Mouse (Mus musculus) midbrain, embryonic 12.5 days (tissue): ENCODE measurements around the gene Kpnb1. TPM values are rescaled to one million over a fixed set of nuclear protein-coding genes. Genes with fewer than 3 reads are reported as not detected.
"Not testable (repeated sequence)": the region's sequence is repeated elsewhere in the genome, so short reads cannot be mapped to it uniquely, and the experiment has no call there.

Source experiments
- ATAC-seq: fragments of 200-750 bp; cut with Nextera tagmentation; 2 replicates; pipeline ENCODE4 v1.8.0; 2017; ENCODE audit warnings: low read depth, moderate TSS enrichment, moderate library complexity; ENCODE audit not compliant: low FRiP score
- H3K27ac ChIP-seq: fragments of 300-500 bp; sonication (generic); replicated peaks from 2 replicates; pipeline ENCODE4 v1.5.1; 2016; ENCODE audit warnings: mild to moderate bottlenecking
- H3K27me3 ChIP-seq: fragments of 300-500 bp; sonication (generic); 2 replicates; pipeline ENCODE4 v1.6.1; 2016; ENCODE audit warnings: mild to moderate bottlenecking
- H3K36me3 ChIP-seq: fragments of 300-500 bp; sonication (generic); 2 replicates; pipeline ENCODE4 v1.6.1; 2016
- H3K4me1 ChIP-seq: fragments of 300-500 bp; sonication (generic); 2 replicates; pipeline ENCODE4 v1.6.1; 2016
- H3K4me2 ChIP-seq: fragments of 300-500 bp; sonication (generic); replicated peaks from 2 replicates; pipeline ENCODE4 v1.6.1; 2016; ENCODE audit warnings: mild to moderate bottlenecking, moderate library complexity
- H3K4me3 ChIP-seq: fragments of 300-500 bp; sonication (generic); 2 replicates; pipeline ENCODE4 v1.5.1; 2016; ENCODE audit warnings: mild to moderate bottlenecking
- H3K9ac ChIP-seq: fragments of 300-500 bp; sonication (generic); replicated peaks from 2 replicates; pipeline ENCODE4 v1.6.1; 2016; ENCODE audit warnings: mild to moderate bottlenecking, moderate library complexity
- H3K9me3 ChIP-seq: fragments of 300-500 bp; sonication (generic); 2 replicates; pipeline ENCODE4 v1.6.1; 2016; ENCODE audit warnings: mild to moderate bottlenecking
- WGBS: fragments of 180-500 bp; shearing (Covaris S2); methylation state at CpG from one replicate; pipeline ENCODE4 v1.1.7; 2016; 5-methylcytosine and 5-hydroxymethylcytosine counted together
- polyA plus RNA-seq: library from polyadenylated mRNA; unstranded; fragments of >200 nt; fragmentation: Nextera tagmentation; extraction: Ambion mirVana; gene quantifications from 2 replicates; pipeline ENCODE4 v1.2.1, GENCODE M21; 2016

Gene Kpnb1
- polyA plus RNA-seq, 1 experiment from 2014 or later: 68.2 TPM

- no peaks in the 10 kb centered on the region for H3K36me3 ChIP-seq
- H3K4me2 ChIP-seq: no peak overlapping the region
- no peak overlapping the region for H3K27ac ChIP-seq
- H3K4me3 ChIP-seq: no peak overlapping the region
- no peaks in the 10 kb centered on the region for H3K27me3 ChIP-seq
- no peaks in the 10 kb centered on the region for H3K9me3 ChIP-seq
- no peak overlapping the region for H3K9ac ChIP-seq
- WGBS: 25% methylated on average over 5 of the region's 5 CpGs
- no peaks in the 10 kb centered on the region for H3K4me1 ChIP-seq
- no peak for ATAC-seq
Observed at GRCm38 (mm10) chr11:97198601-97199000, 10.9 kb upstream of the Kpnb1 start.

- no peaks in the 10 kb centered on the region for H3K36me3 ChIP-seq
- no peaks in the 10 kb centered on the region for H3K9me3 ChIP-seq
- no peak for ATAC-seq
Observed at GRCm38 (mm10) chr11:97197021-97197420, 9.3 kb upstream of the Kpnb1 start.

GRCm38 (mm10) chr11:97196541-97196940 is 8.9 kb upstream of the Kpnb1 start:
- no peaks in the 10 kb centered on the region for H3K27me3 ChIP-seq
- H3K4me3 ChIP-seq: no peak overlapping the region
- no peaks in the 10 kb centered on the region for H3K36me3 ChIP-seq
- WGBS: 68% methylated on average over 12 of the region's 12 CpGs
- H3K27ac ChIP-seq: no peak overlapping the region
- no peaks in the 10 kb centered on the region for H3K4me1 ChIP-seq
- no peaks in the 10 kb centered on the region for H3K9me3 ChIP-seq
- H3K9ac ChIP-seq: no peak overlapping the region
- ATAC-seq: no peak
- H3K4me2 ChIP-seq: no peak overlapping the region

More at GRCm38 (mm10) chr11:97197021-97197420, 9.3 kb upstream of the Kpnb1 start:
- Histone ChIP-seq H3K4me1 (no peaks in the 10 kb centered on the region), H3K4me2 (no peak overlapping the region), H3K4me3 (no peak overlapping the region), H3K9ac (no peak overlapping the region), H3K27me3 (no peaks in the 10 kb centered on the region), H3K27ac (no peak overlapping the region)
- 81% methylated on average over 8 of the region's 8 CpGs for WGBS

- H3K9me3 ChIP-seq: no peaks in the 10 kb centered on the region
- no peaks in the 10 kb centered on the region for H3K36me3 ChIP-seq
- no peak overlapping the region for H3K27ac ChIP-seq
- H3K4me2 ChIP-seq: no peak overlapping the region
- H3K4me1 ChIP-seq: peaks cover 10% of the 10 kb centered on the region
- H3K9ac ChIP-seq: no peak overlapping the region
- ATAC-seq: no peak
- H3K4me3 ChIP-seq: no peak overlapping the region
- H3K27me3 ChIP-seq: no peaks in the 10 kb centered on the region
Observed at GRCm38 (mm10) chr11:97192621-97192951, 4.9 kb upstream of the Kpnb1 start.

- no peaks in the 10 kb centered on the region for H3K9me3 ChIP-seq
- ATAC-seq: no peak
- H3K4me3 ChIP-seq: no peak overlapping the region
- H3K27ac ChIP-seq: no peak overlapping the region
- peak overlapping the region; percentile 28; the same call in 1 of the 2 replicates for H3K9ac ChIP-seq
- H3K27me3 ChIP-seq: no peaks in the 10 kb centered on the region
- H3K4me1 ChIP-seq: peaks cover 10% of the 10 kb centered on the region
- H3K4me2 ChIP-seq: no peak overlapping the region
- WGBS: 77% methylated on average over 6 of the region's 6 CpGs
- no peaks in the 10 kb centered on the region for H3K36me3 ChIP-seq
Observed at GRCm38 (mm10) chr11:97191915-97192620, 4.4 kb upstream of the Kpnb1 start.

GRCm38 (mm10) chr11:97190992-97191391 is 3.3 kb upstream of the Kpnb1 start:
- 94% methylated on average over 6 of the region's 6 CpGs for WGBS
- no peak for ATAC-seq
- no peak overlapping the region for H3K27ac ChIP-seq
- H3K9me3 ChIP-seq: no peaks in the 10 kb centered on the region
- no peak overlapping the region for H3K4me3 ChIP-seq
- H3K4me2 ChIP-seq: no peak overlapping the region
- peaks cover 15% of the 10 kb centered on the region for H3K4me1 ChIP-seq
- peaks cover 3% of the 10 kb centered on the region for H3K36me3 ChIP-seq
- no peak overlapping the region for H3K9ac ChIP-seq
- H3K27me3 ChIP-seq: no peaks in the 10 kb centered on the region

GRCm38 (mm10) chr11:97189645-97190044 is 2.0 kb upstream of the Kpnb1 start:
- H3K4me3 ChIP-seq: 0 out of 2 replicates have a peak overlapping the region, but pooled peaks have one; percentile 84
- ATAC-seq, H3K27me3 ChIP-seq, H3K27ac ChIP-seq, H3K4me2 ChIP-seq, H3K9me3 ChIP-seq, H3K9ac ChIP-seq: not testable (repeated sequence)
- WGBS: 90% methylated on average over 6 of the region's 6 CpGs
- H3K36me3 ChIP-seq: peaks cover 14% of the 10 kb centered on the region
- H3K4me1 ChIP-seq: peaks cover 26% of the 10 kb centered on the region

GRCm38 (mm10) chr11:97189231-97189630 is 1.6 kb upstream of the Kpnb1 start:
- WGBS: 45% methylated on average over 3 of the region's 3 CpGs
- H3K9me3 ChIP-seq: no peaks in the 10 kb centered on the region
- peak overlapping the region; percentile 84 for H3K4me3 ChIP-seq
- H3K27ac ChIP-seq: no peak overlapping the region
- H3K36me3 ChIP-seq: peaks cover 18% of the 10 kb centered on the region
- peaks cover 31% of the 10 kb centered on the region for H3K4me1 ChIP-seq
- no peaks in the 10 kb centered on the region for H3K27me3 ChIP-seq
- no peak for ATAC-seq
- peak overlapping the region; percentile 74; the same call in 1 of the 2 replicates for H3K9ac ChIP-seq
- peak overlapping the region; percentile 84 for H3K4me2 ChIP-seq

- H3K4me3 ChIP-seq: peak overlapping the region; percentile 84
- H3K27me3 ChIP-seq: no peaks in the 10 kb centered on the region
- H3K4me2 ChIP-seq: peak overlapping the region; percentile 84
- peak overlapping the region; percentile 74 for H3K9ac ChIP-seq
- no peaks in the 10 kb centered on the region for H3K9me3 ChIP-seq
- peak overlapping the region; percentile 98 for H3K27ac ChIP-seq
- H3K36me3 ChIP-seq: peaks cover 24% of the 10 kb centered on the region
- under 1% methylated on average over 15 of the region's 15 CpGs for WGBS
- H3K4me1 ChIP-seq: peaks cover 35% of the 10 kb centered on the region
- no peak for ATAC-seq
Observed at GRCm38 (mm10) chr11:97188643-97188955, 918 bp upstream of the Kpnb1 start.

- Histone ChIP-seq H3K36me3 (peaks cover 38% of the 10 kb centered on the region), H3K4me3 (peak overlapping the region; percentile 84), H3K4me2 (peak overlapping the region; percentile 84), H3K27ac (peak overlapping the region; percentile 98), H3K9me3 (no peaks in the 10 kb centered on the region), H3K9ac (peak overlapping the region; percentile 91), H3K27me3 (no peaks in the 10 kb centered on the region), H3K4me1 (peaks cover 43% of the 10 kb centered on the region)
- WGBS: 0% methylated on average over 42 of the region's 74 CpGs
- ATAC-seq: peak; percentile 68
Observed at GRCm38 (mm10) chr11:97186947-97187763, 526 bp downstream of the Kpnb1 start.

GRCm38 (mm10) chr11:97185704-97186614 is 1.7 kb downstream of the Kpnb1 start:
- peak overlapping the region; percentile 84 for H3K4me3 ChIP-seq
- H3K9me3 ChIP-seq: no peaks in the 10 kb centered on the region
- WGBS: 64% methylated on average over 5 of the region's 5 CpGs
- H3K9ac ChIP-seq: peak overlapping the region; percentile 62; the same call in 1 of the 2 replicates
- no peaks in the 10 kb centered on the region for H3K27me3 ChIP-seq
- no peak for ATAC-seq
- H3K36me3 ChIP-seq: peaks cover 50% of the 10 kb centered on the region
- H3K4me1 ChIP-seq: peaks cover 43% of the 10 kb centered on the region
- H3K4me2 ChIP-seq: peak overlapping the region; percentile 84
- H3K27ac ChIP-seq: peak overlapping the region; percentile 49; the same call in 1 of the 2 replicates
